Mouse (Mus musculus): ENCODE data around the gene Arel1.
A peak's percentile ranks its signal among the peaks of the same experiment; 100 is the strongest.

The Arel1 gene

DNA sequence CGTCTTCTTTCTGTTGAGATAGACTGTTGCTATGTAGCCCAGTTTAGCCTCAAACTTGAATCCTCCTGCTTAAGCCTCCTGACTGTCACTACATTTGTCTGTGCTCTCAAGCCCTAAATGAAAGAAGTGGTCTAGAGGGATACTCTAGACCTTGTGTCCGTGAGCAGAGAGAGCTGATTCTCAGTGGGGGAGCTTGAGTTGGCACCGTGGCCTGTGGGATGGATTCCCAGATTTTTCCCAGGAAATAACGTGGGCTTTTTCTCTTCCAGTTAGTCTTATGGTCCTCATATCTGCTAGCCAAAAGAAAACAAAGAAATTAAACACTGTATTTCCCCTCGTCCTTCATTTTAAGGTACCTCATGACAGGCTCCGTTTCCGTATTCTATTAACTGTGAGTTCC lies 70.4 kb downstream of the Arel1 start:
- DNase-seq, result no peak

DNA sequence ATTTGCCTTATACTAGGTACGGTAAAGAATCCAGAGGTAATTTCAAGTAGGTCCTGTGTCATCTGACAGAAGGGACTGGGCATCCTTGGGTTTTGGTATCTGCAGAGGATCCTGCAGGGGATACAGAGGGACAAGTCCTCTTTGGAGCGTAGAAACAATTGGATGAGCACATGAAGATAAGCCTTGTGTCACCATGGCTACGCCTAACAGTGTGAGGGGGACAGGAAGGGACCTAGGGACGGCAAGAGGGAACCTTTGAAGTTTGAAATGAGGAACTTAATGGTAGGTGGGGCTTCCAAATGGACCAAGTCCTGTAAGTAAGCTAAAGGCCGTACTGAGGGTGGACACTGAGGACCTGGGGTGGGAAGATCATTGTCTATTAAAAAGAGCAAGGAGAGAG lies 73.4 kb downstream of the Arel1 start:
- DNase-seq, result no peak

DNA sequence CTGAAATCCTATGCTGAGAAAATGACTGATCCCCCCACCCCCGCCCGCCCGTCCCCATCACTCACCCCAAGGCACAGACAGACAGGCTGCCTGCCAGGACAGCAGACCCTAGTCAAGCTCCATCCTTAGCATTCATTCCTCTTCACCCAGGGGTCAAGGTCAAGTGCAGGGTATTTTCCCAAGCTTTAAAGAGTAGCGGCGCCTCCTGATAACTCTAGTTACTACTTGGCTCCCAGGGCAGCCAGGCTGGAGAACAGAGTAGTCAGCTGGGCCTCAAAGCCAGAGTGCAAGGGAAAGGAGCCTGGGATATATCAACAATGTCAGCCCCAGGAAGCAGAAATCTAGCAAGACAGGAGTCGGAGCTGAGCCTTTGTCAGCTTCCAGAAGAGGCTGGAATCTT lies 74.5 kb downstream of the Arel1 start:
- DNase-seq, result no peak

DNA sequence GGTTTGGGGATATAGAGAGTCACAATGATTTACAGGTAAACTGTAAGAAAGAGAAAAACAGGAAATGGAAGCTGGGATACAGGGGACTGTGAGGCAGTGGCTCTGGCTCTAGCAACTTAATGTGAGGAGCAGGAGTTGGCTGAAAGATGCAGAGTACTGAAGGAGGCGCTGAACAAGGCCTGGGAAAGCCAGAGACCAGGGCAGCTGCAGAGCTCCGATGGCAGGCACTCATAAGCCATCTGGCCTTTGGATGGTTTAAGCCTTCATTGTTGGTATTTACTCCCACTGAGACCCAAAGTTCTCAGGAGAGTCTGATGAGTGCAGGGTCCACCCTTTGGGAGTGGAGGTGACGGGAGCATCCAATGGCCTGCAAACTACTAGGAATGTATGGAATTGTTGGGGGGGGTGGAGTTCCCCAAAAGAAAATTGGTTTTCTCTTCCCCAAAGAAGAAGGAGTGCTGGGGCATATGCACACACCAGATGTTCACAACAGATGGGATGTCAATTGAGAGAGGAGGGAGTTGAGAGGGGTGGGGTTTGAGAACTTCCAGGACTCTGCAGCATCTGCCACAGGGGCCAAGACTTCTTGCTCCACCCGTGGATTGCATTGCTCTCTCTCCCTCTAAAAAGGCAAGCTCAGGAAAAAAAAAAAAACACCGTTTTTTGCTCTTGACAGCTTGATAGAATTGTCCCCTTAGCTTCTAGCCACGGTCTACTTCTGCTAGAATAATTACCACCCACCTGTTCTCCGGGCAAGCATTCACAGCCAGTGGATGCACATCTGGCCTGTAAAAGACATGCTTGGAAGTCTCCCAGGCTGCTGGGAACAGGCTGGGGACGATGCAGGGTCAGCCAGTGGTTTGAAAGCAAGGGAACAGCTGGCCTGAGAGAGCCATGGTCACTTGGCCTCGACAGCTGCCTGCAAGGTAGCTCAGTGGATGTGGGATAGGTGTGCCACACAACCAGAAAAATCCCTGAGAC lies 76.8 kb downstream of the Arel1 start:
- no peak for DNase-seq

DNA sequence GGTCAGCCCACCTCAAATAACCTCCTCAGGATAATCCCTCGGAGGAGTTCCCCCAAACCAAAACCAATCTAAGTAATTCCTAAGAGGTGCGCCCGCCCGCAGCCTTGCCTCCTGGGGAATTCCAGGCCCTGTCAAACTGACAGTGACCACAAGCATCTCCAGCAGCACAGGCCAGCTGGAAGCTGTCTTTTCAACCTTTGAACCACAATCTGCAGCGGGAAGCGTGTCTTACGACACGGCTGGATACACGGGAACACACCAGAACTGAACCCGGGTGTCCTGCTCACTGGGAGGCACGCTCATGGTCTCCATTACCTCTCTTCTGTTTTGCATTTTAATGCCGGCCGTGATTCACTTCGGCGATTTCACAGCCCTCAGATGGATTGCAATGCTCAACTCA lies 80.4 kb downstream of the Arel1 start:
- DNase-seq, result no peak

DNA sequence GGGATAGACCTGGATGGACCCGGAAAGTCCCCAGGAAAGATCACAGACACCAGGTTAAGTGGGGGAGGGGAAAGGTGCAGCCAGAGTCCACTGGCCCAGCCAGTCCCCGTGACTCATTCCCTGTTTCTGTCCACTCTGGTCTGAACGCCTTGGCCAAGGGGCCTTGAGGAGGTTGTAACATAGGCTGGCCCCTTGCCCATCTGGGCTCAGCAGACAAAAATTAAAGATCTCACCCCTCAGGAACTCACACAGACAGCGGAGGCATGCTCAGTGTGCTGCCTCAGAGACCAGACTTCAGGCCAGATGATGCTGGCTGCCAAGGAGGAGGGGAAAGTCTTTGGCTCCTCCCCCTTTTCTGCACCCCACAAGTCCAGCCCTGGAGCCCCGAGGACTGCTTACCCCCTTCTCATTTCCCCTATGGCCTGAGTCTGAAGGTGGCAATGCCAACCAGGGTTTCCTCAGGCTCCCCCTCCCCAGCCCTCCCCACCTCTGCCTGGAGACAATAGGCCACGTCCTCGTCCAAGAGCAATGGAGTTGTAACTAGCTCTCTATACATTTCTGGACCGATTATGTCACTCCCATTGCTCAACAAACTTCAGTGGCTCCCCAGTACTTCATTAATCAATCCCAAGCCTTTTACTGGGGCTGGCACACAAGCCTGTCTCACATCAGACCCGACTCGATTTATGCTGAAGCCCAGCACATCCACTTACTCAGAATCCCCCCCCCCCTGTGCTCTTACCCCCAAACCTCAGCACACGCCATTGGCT lies 85.4 kb downstream of the Arel1 start:
- no peak for DNase-seq

DNA sequence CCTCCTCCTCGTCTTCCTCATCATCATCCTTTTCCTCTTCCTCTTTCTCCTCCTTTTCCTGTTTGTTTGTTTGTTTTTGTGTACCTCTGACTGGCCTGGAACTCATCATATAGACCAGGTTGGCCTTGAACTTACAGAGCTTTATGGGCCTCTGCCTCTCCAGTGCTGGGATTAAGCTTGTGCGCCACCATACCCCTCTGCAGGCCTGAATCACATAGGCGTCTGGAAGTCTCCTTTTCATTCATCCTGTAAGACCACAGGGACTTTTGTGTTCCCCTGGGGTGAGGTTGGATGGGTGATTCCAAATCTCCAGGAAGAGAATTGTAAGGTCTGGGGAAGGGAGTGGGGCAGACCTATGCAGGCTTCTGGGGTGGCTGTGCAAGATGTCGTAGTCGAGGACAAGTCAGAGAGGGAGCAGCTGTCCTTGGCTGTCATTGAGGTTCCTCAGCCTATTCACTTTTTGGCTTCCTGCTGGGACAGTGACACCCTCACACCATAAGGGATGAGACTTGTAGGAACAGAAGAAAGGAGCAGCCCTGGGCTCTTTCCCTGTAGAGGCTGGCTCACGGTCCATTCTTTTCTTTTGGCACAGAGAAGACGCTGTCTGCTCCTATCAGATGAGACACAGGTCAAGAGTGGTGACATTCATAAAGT lies 86.2 kb downstream of the Arel1 start:
- no peak for DNase-seq

DNA sequence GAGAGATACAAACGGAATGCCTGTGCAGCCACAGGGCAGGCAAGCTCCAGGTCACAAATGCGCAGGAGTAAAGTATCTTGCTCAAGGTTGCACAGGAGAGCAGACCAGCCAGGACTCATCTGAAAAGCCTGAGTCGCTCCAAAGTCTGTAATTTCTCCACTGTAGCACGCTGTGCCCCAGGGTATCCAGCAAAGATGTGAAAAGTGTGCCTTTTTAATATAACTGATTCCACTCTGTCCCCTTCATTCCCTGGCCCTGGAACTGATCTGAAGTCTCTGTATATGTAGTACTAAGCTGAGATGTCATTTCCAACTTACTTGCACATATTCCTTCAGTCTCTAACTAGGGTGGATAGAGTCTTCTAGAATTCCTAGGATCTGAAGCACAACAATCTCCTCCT lies 87.9 kb downstream of the Arel1 start:
- DNase-seq, result no peak

DNA sequence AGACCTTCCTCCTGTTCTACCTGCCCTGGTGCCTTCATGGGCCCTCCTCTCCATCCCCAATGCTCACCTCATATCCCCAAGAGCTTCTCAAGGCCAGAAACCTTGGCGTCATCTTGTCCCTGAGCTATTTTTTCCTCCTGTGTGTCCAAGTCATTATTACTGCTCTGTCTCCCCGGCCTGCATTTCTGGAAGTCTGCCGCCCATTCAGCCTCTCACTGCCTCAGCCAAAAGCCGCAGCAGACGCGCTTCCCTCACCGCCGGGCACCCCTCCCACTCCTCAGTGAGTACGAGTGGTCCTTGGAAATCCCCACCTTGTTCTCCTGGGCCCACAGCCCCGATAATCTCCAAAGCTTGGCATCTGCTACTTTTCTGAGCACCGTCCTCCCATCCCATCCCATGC lies 90.6 kb downstream of the Arel1 start:
- DNase-seq, result no peak

DNA sequence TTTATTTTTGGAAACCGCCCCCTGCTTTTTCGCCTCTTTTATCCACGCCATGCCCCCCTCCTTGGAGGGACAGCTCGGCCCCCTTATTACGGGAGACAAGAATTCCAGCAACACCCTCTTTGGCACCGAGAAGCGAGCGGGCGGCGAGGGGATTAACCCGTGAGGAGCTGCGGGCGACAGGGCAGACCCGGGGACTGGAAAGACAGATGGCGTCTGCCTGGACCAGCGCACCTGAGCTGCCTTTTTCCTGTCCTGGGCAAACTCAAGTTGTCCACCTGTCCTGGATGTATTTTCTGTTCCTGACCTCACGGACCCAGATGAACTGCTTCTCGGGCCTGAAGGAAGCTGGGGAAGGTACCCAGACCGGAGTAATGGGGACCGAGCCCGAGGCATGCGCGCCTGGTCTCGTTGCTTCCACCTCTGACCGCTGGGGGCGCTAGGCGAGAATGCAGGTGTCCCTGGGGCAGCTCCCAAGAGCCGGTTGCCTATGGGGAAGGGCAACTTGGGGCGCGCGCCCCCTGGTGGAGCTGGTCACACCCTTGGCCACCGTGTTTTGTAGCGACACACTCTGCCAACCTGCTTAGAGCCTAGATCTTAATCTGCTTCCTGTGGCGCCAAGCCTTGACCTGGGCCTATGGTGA lies 94.1 kb downstream of the Arel1 start, which contains the start of gene Ltbp2:
Ltbp2 (minus strand) TSS at position 52 of the 641 bp plus-strand sequence.
- peak; percentile 97 for DNase-seq

DNA sequence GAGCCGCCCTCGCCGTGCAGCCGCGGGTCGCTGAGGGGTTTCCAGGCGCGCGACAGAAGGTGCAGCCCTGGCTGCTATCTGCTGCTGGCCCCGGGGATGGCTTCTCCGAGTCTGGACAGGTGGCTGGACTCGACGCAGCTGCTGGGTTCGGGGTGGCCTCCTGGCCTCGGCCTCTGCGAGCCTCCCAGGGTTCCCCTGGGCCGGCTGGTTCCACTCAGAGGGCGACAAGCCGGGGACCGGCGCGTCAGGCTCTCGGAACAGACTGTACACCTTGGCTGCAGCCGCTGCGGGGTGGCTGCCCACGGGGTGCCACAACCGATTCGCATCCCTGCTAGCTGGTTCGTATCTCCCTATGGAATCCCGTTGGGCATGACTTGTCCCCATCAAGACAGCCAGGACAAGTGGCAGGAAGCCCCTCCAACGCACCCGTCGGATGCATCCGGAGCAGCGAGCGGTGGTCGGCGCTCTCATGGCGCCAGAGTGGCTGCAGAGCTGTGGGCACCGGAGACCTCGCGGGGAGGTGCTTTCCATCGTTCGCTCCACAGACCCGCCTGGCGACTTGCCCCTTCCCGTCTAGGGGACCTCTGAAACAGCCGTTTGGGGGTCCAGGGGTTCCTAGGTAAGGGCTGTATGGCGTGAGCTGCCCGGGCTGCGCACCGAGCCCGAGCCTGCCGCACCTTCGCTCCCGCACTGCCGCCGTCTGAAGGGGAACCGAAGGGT lies 94.8 kb downstream of the Arel1 start:
- DNase-seq, result peak; percentile 41

DNA sequence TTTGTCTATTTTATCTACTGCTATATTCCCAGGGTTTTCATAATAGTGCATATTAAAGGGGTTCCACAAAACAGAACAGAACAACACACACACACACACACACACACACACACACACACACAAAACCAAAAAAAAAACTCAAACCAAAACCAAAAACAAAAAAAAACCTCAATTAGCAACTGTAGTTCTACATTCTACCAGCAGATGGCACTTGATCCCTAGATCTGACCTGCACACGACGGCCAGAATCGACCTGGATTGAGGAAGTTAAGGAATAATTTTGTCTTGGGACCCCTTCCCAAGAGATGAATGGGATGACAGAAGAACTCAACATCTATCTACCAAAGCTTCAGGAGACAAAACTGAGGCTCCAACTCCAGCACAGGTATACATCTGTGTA lies 97.3 kb downstream of the Arel1 start:
- DNase-seq, result no peak

DNA sequence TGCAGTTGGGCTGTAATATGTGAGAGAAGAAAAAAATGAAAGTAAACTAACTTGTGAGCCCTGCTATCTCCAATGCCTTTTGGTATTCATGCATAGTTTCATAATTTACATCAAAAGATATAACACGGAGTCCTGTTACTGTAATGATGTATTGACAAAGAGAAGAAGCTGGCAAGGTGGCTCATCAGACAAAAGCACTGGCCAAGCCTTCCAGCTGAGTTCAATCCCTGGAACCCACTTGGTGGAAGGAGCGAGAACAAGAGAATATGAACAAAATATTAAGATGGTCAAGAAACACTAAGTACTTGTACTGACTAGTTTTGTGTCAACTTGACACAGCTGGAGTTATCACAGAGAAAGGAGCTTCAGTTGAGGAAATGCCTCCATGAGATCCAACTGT lies 98.4 kb downstream of the Arel1 start:
- DNase-seq, result no peak

Measured in thymus, postnatal 4 days (tissue).